Mouse (Mus musculus): ENCODE measurements around the gene Pdxk. TPM values are rescaled to one million over a fixed set of nuclear protein-coding genes. Genes with fewer than 3 reads are reported as not detected.
A peak's percentile ranks its signal among the peaks of the same experiment; 100 is the strongest.

Gene Pdxk
- polyA plus RNA-seq, 1 experiment from 2014 or later: 5.3 TPM

- H3K4me2 ChIP-seq (replicated peaks; ENCODE audit: low read depth): peak overlapping the region; percentile 75
- peak overlapping the region; percentile 56 for H3K9ac ChIP-seq (ENCODE audit: low read length)
- no peaks in the 10 kb centered on the region for H3K9me3 ChIP-seq (ENCODE audit: control insufficient read depth, low read length)
- DNase-seq (ENCODE audit: low spot score): peak; percentile 68
- no peaks in the 10 kb centered on the region for H3K36me3 ChIP-seq (ENCODE audit: control insufficient read depth, insufficient read depth, low read length)
- H3K4me3 ChIP-seq (ENCODE audit: low read depth, low read length): peak overlapping the region; percentile 42
- no peaks in the 10 kb centered on the region for H3K4me1 ChIP-seq (replicated peaks; ENCODE audit: control insufficient read depth, insufficient read depth)
- H3K27ac ChIP-seq (replicated peaks): no peak overlapping the region
- peak; percentile 91 for ATAC-seq (ENCODE audit: low FRiP score, low TSS enrichment)
- TF ChIP-seq EP300 (optimal IDR thresholded peaks at IDR 0.05) (no peak), CTCF (IDR thresholded peaks at IDR 0.05; ENCODE audit: low read depth) (peak; percentile 59)
- WGBS: 1% methylated on average over 35 of the region's 35 CpGs
- H3K27me3 ChIP-seq (ENCODE audit: control insufficient read depth, insufficient read depth, low read length): no peaks in the 10 kb centered on the region
Observed at GRCm38 (mm10) chr10:78481928-78482499, 17.2 kb upstream of the Pdxk start.

GRCm38 (mm10) chr10:78480954-78481927 lies 16.5 kb upstream of the Pdxk start:
- Histone ChIP-seq H3K4me1 (replicated peaks; ENCODE audit: control insufficient read depth, insufficient read depth) (no peaks in the 10 kb centered on the region), H3K9me3 (ENCODE audit: control insufficient read depth, low read length) (no peaks in the 10 kb centered on the region), H3K4me2 (replicated peaks; ENCODE audit: low read depth) (peak overlapping the region; percentile 75), H3K4me3 (ENCODE audit: low read depth, low read length) (peak overlapping the region; percentile 42), H3K9ac (ENCODE audit: low read length) (peak overlapping the region; percentile 56), H3K36me3 (ENCODE audit: control insufficient read depth, insufficient read depth, low read length) (no peaks in the 10 kb centered on the region), H3K27ac (replicated peaks) (no peak overlapping the region), H3K27me3 (ENCODE audit: control insufficient read depth, insufficient read depth, low read length) (no peaks in the 10 kb centered on the region)
- no peak for DNase-seq (ENCODE audit: low spot score)
- WGBS: 39% methylated on average over 21 of the region's 21 CpGs
- TF ChIP-seq EP300 (optimal IDR thresholded peaks at IDR 0.05): no peak
- no peak for TF ChIP-seq CTCF (IDR thresholded peaks at IDR 0.05; ENCODE audit: low read depth)
- no peak; the same call in 1 of the 2 replicates for ATAC-seq (ENCODE audit: low FRiP score, low TSS enrichment)

GRCm38 (mm10) chr10:78476821-78477220 lies 12.0 kb upstream of the Pdxk start:
- H3K4me2 ChIP-seq (replicated peaks; ENCODE audit: low read depth): no peak overlapping the region
- H3K27ac ChIP-seq (replicated peaks): no peak overlapping the region
- H3K9me3 ChIP-seq (ENCODE audit: control insufficient read depth, low read length): no peaks in the 10 kb centered on the region
- no peak overlapping the region for H3K9ac ChIP-seq (ENCODE audit: low read length)
- 59% methylated on average over 4 of the region's 4 CpGs for WGBS
- ATAC-seq (ENCODE audit: low FRiP score, low TSS enrichment) (no peak), DNase-seq (ENCODE audit: low spot score) (no peak)
- H3K4me1 ChIP-seq (replicated peaks; ENCODE audit: control insufficient read depth, insufficient read depth): no peaks in the 10 kb centered on the region
- H3K36me3 ChIP-seq (ENCODE audit: control insufficient read depth, insufficient read depth, low read length): no peaks in the 10 kb centered on the region
- H3K4me3 ChIP-seq (ENCODE audit: low read depth, low read length): no peak overlapping the region
- no peaks in the 10 kb centered on the region for H3K27me3 ChIP-seq (ENCODE audit: control insufficient read depth, insufficient read depth, low read length)
- TF ChIP-seq EP300 (optimal IDR thresholded peaks at IDR 0.05) (no peak), CTCF (IDR thresholded peaks at IDR 0.05; ENCODE audit: low read depth) (no peak)

GRCm38 (mm10) chr10:78474759-78475158 lies 10.0 kb upstream of the Pdxk start:
- no peak for TF ChIP-seq CTCF (IDR thresholded peaks at IDR 0.05; ENCODE audit: low read depth)
- no peak for TF ChIP-seq EP300 (optimal IDR thresholded peaks at IDR 0.05)
- ATAC-seq (ENCODE audit: low FRiP score, low TSS enrichment) (no peak), DNase-seq (ENCODE audit: low spot score) (no peak)
- Histone ChIP-seq H3K9me3 (ENCODE audit: control insufficient read depth, low read length) (no peaks in the 10 kb centered on the region), H3K4me3 (ENCODE audit: low read depth, low read length) (no peak overlapping the region), H3K4me2 (replicated peaks; ENCODE audit: low read depth) (no peak overlapping the region), H3K4me1 (replicated peaks; ENCODE audit: control insufficient read depth, insufficient read depth) (no peaks in the 10 kb centered on the region), H3K9ac (ENCODE audit: low read length) (no peak overlapping the region), H3K36me3 (ENCODE audit: control insufficient read depth, insufficient read depth, low read length) (no peaks in the 10 kb centered on the region), H3K27me3 (ENCODE audit: control insufficient read depth, insufficient read depth, low read length) (no peaks in the 10 kb centered on the region), H3K27ac (replicated peaks) (no peak overlapping the region)
- 69% methylated on average over 8 of the region's 8 CpGs for WGBS

GRCm38 (mm10) chr10:78473434-78473833 lies 8.7 kb upstream of the Pdxk start:
- no peaks in the 10 kb centered on the region for H3K9me3 ChIP-seq (ENCODE audit: control insufficient read depth, low read length)
- no peak overlapping the region for H3K27ac ChIP-seq (replicated peaks)
- no peak for DNase-seq (ENCODE audit: low spot score)
- WGBS: 53% methylated on average over 5 of the region's 5 CpGs
- TF ChIP-seq EP300 (optimal IDR thresholded peaks at IDR 0.05) (no peak), CTCF (IDR thresholded peaks at IDR 0.05; ENCODE audit: low read depth) (no peak)
- H3K36me3 ChIP-seq (ENCODE audit: control insufficient read depth, insufficient read depth, low read length): no peaks in the 10 kb centered on the region
- no peaks in the 10 kb centered on the region for H3K4me1 ChIP-seq (replicated peaks; ENCODE audit: control insufficient read depth, insufficient read depth)
- no peak overlapping the region for H3K4me3 ChIP-seq (ENCODE audit: low read depth, low read length)
- no peak for ATAC-seq (ENCODE audit: low FRiP score, low TSS enrichment)
- H3K4me2 ChIP-seq (replicated peaks; ENCODE audit: low read depth): no peak overlapping the region
- no peaks in the 10 kb centered on the region for H3K27me3 ChIP-seq (ENCODE audit: control insufficient read depth, insufficient read depth, low read length)
- no peak overlapping the region for H3K9ac ChIP-seq (ENCODE audit: low read length)

GRCm38 (mm10) chr10:78472046-78472445 lies 7.3 kb upstream of the Pdxk start:
- Histone ChIP-seq H3K27me3 (ENCODE audit: control insufficient read depth, insufficient read depth, low read length) (no peaks in the 10 kb centered on the region), H3K4me1 (replicated peaks; ENCODE audit: control insufficient read depth, insufficient read depth) (no peaks in the 10 kb centered on the region), H3K4me3 (ENCODE audit: low read depth, low read length) (no peak overlapping the region), H3K9ac (ENCODE audit: low read length) (no peak overlapping the region), H3K27ac (replicated peaks) (no peak overlapping the region), H3K4me2 (replicated peaks; ENCODE audit: low read depth) (no peak overlapping the region), H3K9me3 (ENCODE audit: control insufficient read depth, low read length) (no peaks in the 10 kb centered on the region), H3K36me3 (ENCODE audit: control insufficient read depth, insufficient read depth, low read length) (no peaks in the 10 kb centered on the region)
- TF ChIP-seq EP300 (optimal IDR thresholded peaks at IDR 0.05): no peak
- TF ChIP-seq CTCF (IDR thresholded peaks at IDR 0.05; ENCODE audit: low read depth): no peak
- ATAC-seq (ENCODE audit: low FRiP score, low TSS enrichment) (no peak), DNase-seq (ENCODE audit: low spot score) (no peak)
- 78% methylated on average over 3 of the region's 3 CpGs for WGBS
